Comparison of ENCODE assay signal across 8 mouse cellular contexts in genomic region chr4:150854839-150855246, GRCm38 (mm10). TPM values are rescaled to one million over a fixed set of nuclear protein-coding genes. Genes with fewer than 3 reads are reported as not detected.
DNase-seq lines count a peak whose midpoint lies in the region; ATAC-seq and TF ChIP-seq lines count a peak whose summit lies in the region.

No protein-coding gene starts in this region.

- under 1% methylated on average over 59 of the region's 59 CpGs for WGBS in embryonic facial prominence, embryonic 13.5 days
- WGBS in heart, embryonic 10.5 days = under 1% methylated on average over 59 of the region's 59 CpGs
- WGBS in kidney, embryonic 14.5 days = under 1% methylated on average over 53 of the region's 59 CpGs
- WGBS in limb, embryonic 14.5 days = under 1% methylated on average over 44 of the region's 59 CpGs
- WGBS in midbrain, postnatal 0 days = under 1% methylated on average over 53 of the region's 59 CpGs

- peak; percentile 67 for TF ChIP-seq CTCF in midbrain, postnatal 0 days (IDR thresholded peaks at IDR 0.05)

- TF ChIP-seq POLR2A in limb, embryonic 14.5 days (IDR thresholded peaks at IDR 0.05; ENCODE audit: borderline replicate concordance, extremely low read depth, insufficient read depth, insufficient read length) = peak; percentile 100

- H3K9ac ChIP-seq in embryonic facial prominence, embryonic 13.5 days = peak overlapping the region; percentile 97
- H3K9ac ChIP-seq in kidney, embryonic 14.5 days (ENCODE audit: low read depth, low read length) = peak overlapping the region; percentile 93
- H3K9ac ChIP-seq in limb, embryonic 14.5 days (ENCODE audit: low read depth, low read length, severe bottlenecking) = peak overlapping the region; percentile 94
- peak overlapping the region; percentile 89 for H3K9ac ChIP-seq in midbrain, postnatal 0 days (replicated peaks; ENCODE audit: low read length, poor library complexity, severe bottlenecking)

- H3K4me1 ChIP-seq in embryonic facial prominence, embryonic 13.5 days = peaks cover 23% of the 10 kb centered on the region
- peaks cover 10% of the 10 kb centered on the region for H3K4me1 ChIP-seq in heart, embryonic 10.5 days
- H3K4me1 ChIP-seq in kidney, embryonic 14.5 days (ENCODE audit: control insufficient read depth, insufficient read depth, low read length) = peaks cover 9% of the 10 kb centered on the region
- H3K4me1 ChIP-seq in limb, embryonic 14.5 days (ENCODE audit: control insufficient read depth, insufficient read depth, low read length) = peaks cover 11% of the 10 kb centered on the region
- 0 out of 2 replicates have a peak, but pooled peaks cover 4% of the 10 kb centered on the region for H3K4me1 ChIP-seq in midbrain, postnatal 0 days (ENCODE audit: insufficient read depth, low read length)

- H3K27ac ChIP-seq in embryonic facial prominence, embryonic 13.5 days = peak overlapping the region; percentile 98
- H3K27ac ChIP-seq in heart, embryonic 10.5 days = peak overlapping the region; percentile 94
- peak overlapping the region; percentile 97 for H3K27ac ChIP-seq in kidney, embryonic 14.5 days (ENCODE audit: low read depth, low read length)
- peak overlapping the region; percentile 98 for H3K27ac ChIP-seq in limb, embryonic 14.5 days (replicated peaks; ENCODE audit: low read depth, low read length)
- H3K27ac ChIP-seq in midbrain, postnatal 0 days (ENCODE audit: low read depth, low read length) = peak overlapping the region; percentile 95

- peak overlapping the region; percentile 86 for H3K4me3 ChIP-seq in embryonic facial prominence, embryonic 13.5 days
- peak overlapping the region; percentile 81 for H3K4me3 ChIP-seq in heart, embryonic 10.5 days
- peak overlapping the region; percentile 75 for H3K4me3 ChIP-seq in kidney, embryonic 14.5 days (ENCODE audit: low read length)
- peak overlapping the region; percentile 85 for H3K4me3 ChIP-seq in limb, embryonic 14.5 days (replicated peaks; ENCODE audit: low read length)
- H3K4me3 ChIP-seq in midbrain, postnatal 0 days (ENCODE audit: low read depth, low read length) = peak overlapping the region; percentile 84

- H3K27me3 ChIP-seq in embryonic facial prominence, embryonic 13.5 days = no peaks in the 10 kb centered on the region
- H3K27me3 ChIP-seq in heart, embryonic 10.5 days (ENCODE audit: insufficient read depth, poor library complexity, severe bottlenecking) = no peaks in the 10 kb centered on the region
- no peaks in the 10 kb centered on the region for H3K27me3 ChIP-seq in kidney, embryonic 14.5 days (ENCODE audit: control insufficient read depth, insufficient read depth, low read length)
- no peaks in the 10 kb centered on the region for H3K27me3 ChIP-seq in limb, embryonic 14.5 days (ENCODE audit: control insufficient read depth, insufficient read depth, low read length)
- H3K27me3 ChIP-seq in midbrain, postnatal 0 days (ENCODE audit: insufficient read depth, low read length) = no peaks in the 10 kb centered on the region

- no peaks in the 10 kb centered on the region for H3K9me3 ChIP-seq in embryonic facial prominence, embryonic 13.5 days
- H3K9me3 ChIP-seq in heart, embryonic 10.5 days = no peaks in the 10 kb centered on the region
- H3K9me3 ChIP-seq in kidney, embryonic 14.5 days (ENCODE audit: control insufficient read depth, low read length) = no peaks in the 10 kb centered on the region
- H3K9me3 ChIP-seq in limb, embryonic 14.5 days (ENCODE audit: control insufficient read depth, low read length) = no peaks in the 10 kb centered on the region
- no peaks in the 10 kb centered on the region for H3K9me3 ChIP-seq in midbrain, postnatal 0 days (ENCODE audit: low read length)

- H3K36me3 ChIP-seq in embryonic facial prominence, embryonic 13.5 days = no peaks in the 10 kb centered on the region
- H3K36me3 ChIP-seq in heart, embryonic 10.5 days = no peaks in the 10 kb centered on the region
- no peaks in the 10 kb centered on the region for H3K36me3 ChIP-seq in kidney, embryonic 14.5 days (ENCODE audit: control insufficient read depth, insufficient read depth, low read length)
- no peaks in the 10 kb centered on the region for H3K36me3 ChIP-seq in limb, embryonic 14.5 days (ENCODE audit: control insufficient read depth, insufficient read depth, low read length)
- no peaks in the 10 kb centered on the region for H3K36me3 ChIP-seq in midbrain, postnatal 0 days (ENCODE audit: insufficient read depth, low read length)

- peak; percentile 93 for DNase-seq in 3134 (ENCODE audit: extremely low read depth, insufficient read length, low spot score)
- DNase-seq in adrenal gland, postnatal 4 days (ENCODE audit: low spot score in 2 of 2) = peak; percentile 91 to 96
- DNase-seq in heart, embryonic 10.5 days (ENCODE audit: low spot score) = peak; percentile 96
- peak; percentile 95 for DNase-seq in limb, embryonic 14.5 days (ENCODE audit: low spot score)
- peak; percentile 97 for DNase-seq in midbrain, postnatal 0 days (ENCODE audit: low spot score)
- peak; percentile 80 to 92 for DNase-seq in spleen, postnatal 10 days (ENCODE audit: low spot score in 2 of 2)

- peak overlapping the region; percentile 62 for H3K4me2 ChIP-seq in embryonic facial prominence, embryonic 13.5 days
- peak overlapping the region; percentile 49 for H3K4me2 ChIP-seq in kidney, embryonic 14.5 days (replicated peaks; ENCODE audit: low read depth, low read length)
- H3K4me2 ChIP-seq in limb, embryonic 14.5 days (replicated peaks; ENCODE audit: low read depth, low read length, severe bottlenecking) = peak overlapping the region; percentile 61
- peak overlapping the region; percentile 53 for H3K4me2 ChIP-seq in midbrain, postnatal 0 days (ENCODE audit: low read depth, low read length, poor library complexity, severe bottlenecking)

- peak; percentile 93 for ATAC-seq in embryonic facial prominence, embryonic 13.5 days (ENCODE audit: insufficient number of reproducible peaks, insufficient read depth, low FRiP score, low TSS enrichment, low read depth)
- peak; percentile 97 for ATAC-seq in kidney, embryonic 14.5 days (ENCODE audit: low FRiP score, low TSS enrichment)
- peak; percentile 97 for ATAC-seq in limb, embryonic 14.5 days (ENCODE audit: low FRiP score, low read depth)
- peak; percentile 95 for ATAC-seq in midbrain, postnatal 0 days (ENCODE audit: low FRiP score)

RNA-seq across cellular contexts. Expression of gene Errfi1, which starts 1.1 kb away (rescaled TPM):
- total RNA-seq in adrenal gland, postnatal 4 days (2021) = 10 to 100 TPM; 26.9 to 39.3 TPM
- 23.1 and 25.8 TPM in 2 replicates for polyA plus RNA-seq in embryonic facial prominence, embryonic 13.5 days (2015; fragmentation: Nextera tagmentation; extraction: Ambion mirVana)
- 15.3 and 25.7 TPM in 2 replicates for polyA plus RNA-seq in heart, embryonic 10.5 days (2016; fragmentation: Nextera tagmentation; extraction: Ambion mirVana)
- polyA plus RNA-seq in kidney, embryonic 14.5 days (2014; fragmentation: Nextera tagmentation; extraction: Ambion mirVana) = 22.0 and 34.3 TPM in 2 replicates
- polyA plus RNA-seq in limb, embryonic 14.5 days (2012; rRNA removed) = 20.2 and 22.3 TPM in 2 replicates
- polyA plus RNA-seq in limb, embryonic 14.5 days (2014; fragmentation: Nextera tagmentation; extraction: Ambion mirVana) = 23.9 and 27.2 TPM in 2 replicates
- 33.0 and 33.9 TPM in 2 replicates for total RNA-seq in midbrain, postnatal 0 days (2014; rRNA removed)
- 20.3 and 21.0 TPM in 2 replicates for polyA plus RNA-seq in midbrain, postnatal 0 days (2015; fragmentation: Nextera tagmentation; extraction: Ambion mirVana)

RNA-seq across cellular contexts. Expression of gene Park7, which starts 59.4 kb away (rescaled TPM):
- 100 to 1,000 TPM; 252 to 253 TPM for total RNA-seq in adrenal gland, postnatal 4 days (2021)
- polyA plus RNA-seq in embryonic facial prominence, embryonic 13.5 days (2015; fragmentation: Nextera tagmentation; extraction: Ambion mirVana) = 449 and 477 TPM in 2 replicates
- polyA plus RNA-seq in heart, embryonic 10.5 days (2016; fragmentation: Nextera tagmentation; extraction: Ambion mirVana) = 403 and 488 TPM in 2 replicates
- polyA plus RNA-seq in kidney, embryonic 14.5 days (2014; fragmentation: Nextera tagmentation; extraction: Ambion mirVana) = 398 and 419 TPM in 2 replicates
- 223 and 296 TPM in 2 replicates for polyA plus RNA-seq in limb, embryonic 14.5 days (2012; rRNA removed)
- 415 and 416 TPM in 2 replicates for polyA plus RNA-seq in limb, embryonic 14.5 days (2014; fragmentation: Nextera tagmentation; extraction: Ambion mirVana)
- 167 and 180 TPM in 2 replicates for total RNA-seq in midbrain, postnatal 0 days (2014; rRNA removed)
- 427 and 453 TPM in 2 replicates for polyA plus RNA-seq in midbrain, postnatal 0 days (2015; fragmentation: Nextera tagmentation; extraction: Ambion mirVana)

RNA-seq across cellular contexts. Expression of gene Tnfrsf9, which starts 59.5 kb away (rescaled TPM):
- total RNA-seq in adrenal gland, postnatal 4 days (2021) = under 1 TPM in 1 of 2 experiments, not detected in 1; 0.17 TPM
- polyA plus RNA-seq in embryonic facial prominence, embryonic 13.5 days (2015; fragmentation: Nextera tagmentation; extraction: Ambion mirVana) = 0.39 and 0.51 TPM in 2 replicates
- polyA plus RNA-seq in heart, embryonic 10.5 days (2016; fragmentation: Nextera tagmentation; extraction: Ambion mirVana) = 0.16 and 0.51 TPM in 2 replicates
- polyA plus RNA-seq in kidney, embryonic 14.5 days (2014; fragmentation: Nextera tagmentation; extraction: Ambion mirVana) = 0.13 and 0.39 TPM in 2 replicates
- polyA plus RNA-seq in limb, embryonic 14.5 days (2012; rRNA removed) = 0.79 and 0.80 TPM in 2 replicates
- 0.08 and 0.19 TPM in 2 replicates for polyA plus RNA-seq in limb, embryonic 14.5 days (2014; fragmentation: Nextera tagmentation; extraction: Ambion mirVana)
- total RNA-seq in midbrain, postnatal 0 days (2014; rRNA removed) = not detected in 2 replicates
- polyA plus RNA-seq in midbrain, postnatal 0 days (2015; fragmentation: Nextera tagmentation; extraction: Ambion mirVana) = 0.25 and 0.29 TPM in 2 replicates

Comparison
In these comparisons a context has a peak if more than half of its experiments do, and no peak if none do; other contexts are left out.
1. Peak in every context shown above with its lines: DNase-seq, ATAC-seq, H3K4me3 ChIP-seq and H3K27ac ChIP-seq.